Mouse (Mus musculus): ENCODE results near the gene Ramp3. TPM values are rescaled to one million over a fixed set of nuclear protein-coding genes. Genes with fewer than 3 reads are reported as not detected.

The Ramp3 gene
- polyA plus RNA-seq, 1 experiment from 2014 or later = 5.6 TPM

DNA sequence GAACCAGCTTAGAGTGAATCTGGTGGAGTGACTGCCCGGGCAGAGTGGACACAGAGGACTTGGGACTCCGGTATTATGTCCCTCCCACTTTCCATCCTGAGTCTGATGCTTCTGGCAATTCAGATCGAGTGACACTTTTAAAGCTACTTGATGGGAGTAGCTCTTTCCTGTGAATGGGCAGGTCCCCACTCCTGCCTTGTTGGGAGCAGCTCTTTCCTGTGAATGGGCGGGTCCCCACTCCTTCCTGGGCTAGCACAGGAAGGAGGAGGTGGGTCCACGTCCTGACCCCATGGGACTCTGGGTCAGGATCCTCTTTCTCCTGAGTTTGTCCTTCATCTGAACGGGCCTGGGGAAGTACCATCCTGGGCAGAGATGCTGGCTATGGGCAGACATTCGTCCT, 17.1 kb downstream of the Ramp3 start:
- ATAC-seq (replicated peaks; ENCODE audit: insufficient number of reproducible peaks, low FRiP score, low TSS enrichment, low read depth) = no peak
- no peaks in the 10 kb centered on the region for H3K27me3 ChIP-seq (ENCODE audit: control insufficient read depth, insufficient read depth, low read length)
- H3K9me3 ChIP-seq (replicated peaks; ENCODE audit: control insufficient read depth, low read length) = no peaks in the 10 kb centered on the region
- no peak overlapping the region for H3K4me2 ChIP-seq (ENCODE audit: low read depth, low read length)
- no peak for DNase-seq (ENCODE audit: low spot score)
- no peaks in the 10 kb centered on the region for H3K4me1 ChIP-seq (ENCODE audit: control insufficient read depth, insufficient read depth, low read length)
- H3K27ac ChIP-seq (replicated peaks; ENCODE audit: low read depth, low read length) = no peak overlapping the region
- H3K4me3 ChIP-seq (ENCODE audit: low read depth, low read length) = no peak overlapping the region
- WGBS = 62% methylated on average over 7 of the region's 7 CpGs
- H3K9ac ChIP-seq (replicated peaks; ENCODE audit: low read length) = no peak overlapping the region
- no peaks in the 10 kb centered on the region for H3K36me3 ChIP-seq (replicated peaks; ENCODE audit: control insufficient read depth, insufficient read depth, low read depth, low read length)

DNA sequence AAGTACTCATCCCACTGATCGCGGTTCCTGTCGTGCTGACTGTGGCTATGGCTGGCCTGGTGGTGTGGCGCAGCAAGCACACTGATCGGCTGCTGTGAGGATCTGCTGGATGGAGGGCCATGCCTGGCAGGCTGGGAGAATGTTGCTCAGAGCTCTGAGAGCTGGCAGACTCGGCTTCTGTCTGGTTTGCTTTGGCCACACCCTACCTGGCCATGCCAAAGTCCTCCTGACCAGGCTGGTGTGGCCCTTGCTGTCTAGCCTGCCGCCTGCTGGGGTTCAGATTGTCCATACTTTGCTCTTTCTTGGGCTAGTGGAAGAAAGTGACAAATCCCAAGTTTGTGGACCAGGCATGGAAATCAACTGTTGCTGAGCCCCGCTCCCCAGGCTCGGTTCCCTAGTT, 18.3 kb downstream of the Ramp3 start:
- no peaks in the 10 kb centered on the region for H3K27me3 ChIP-seq (ENCODE audit: control insufficient read depth, insufficient read depth, low read length)
- H3K36me3 ChIP-seq (replicated peaks; ENCODE audit: control insufficient read depth, insufficient read depth, low read depth, low read length) = no peaks in the 10 kb centered on the region
- 79% methylated on average over 9 of the region's 9 CpGs for WGBS
- no peak overlapping the region for H3K4me3 ChIP-seq (ENCODE audit: low read depth, low read length)
- H3K9me3 ChIP-seq (replicated peaks; ENCODE audit: control insufficient read depth, low read length) = no peaks in the 10 kb centered on the region
- ATAC-seq (replicated peaks; ENCODE audit: insufficient number of reproducible peaks, low FRiP score, low TSS enrichment, low read depth) (no peak), DNase-seq (ENCODE audit: low spot score) (no peak)
- H3K9ac ChIP-seq (replicated peaks; ENCODE audit: low read length) = no peak overlapping the region
- H3K4me1 ChIP-seq (ENCODE audit: control insufficient read depth, insufficient read depth, low read length) = no peaks in the 10 kb centered on the region
- H3K4me2 ChIP-seq (ENCODE audit: low read depth, low read length) = no peak overlapping the region
- H3K27ac ChIP-seq (replicated peaks; ENCODE audit: low read depth, low read length) = no peak overlapping the region

DNA sequence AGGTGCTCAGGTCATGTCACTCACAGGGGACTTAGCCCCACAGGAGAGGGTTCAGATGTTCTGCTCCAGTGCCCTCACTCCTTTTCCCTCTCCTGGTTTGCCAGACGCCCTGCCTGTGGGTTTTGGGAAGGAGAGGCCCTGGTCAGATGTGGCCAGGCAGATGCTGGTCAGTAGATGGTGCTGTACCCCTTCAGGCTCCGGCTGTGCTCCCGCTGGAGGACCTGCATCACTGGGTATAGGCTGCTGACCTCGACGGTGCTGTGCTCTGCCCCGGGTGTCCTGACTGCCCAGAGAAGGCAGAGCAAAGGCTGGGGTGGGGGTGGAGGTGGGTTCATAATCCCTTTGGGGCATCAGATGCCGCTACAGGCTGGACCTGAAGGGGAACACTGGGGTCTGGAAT, 19.2 kb downstream of the Ramp3 start:
- DNase-seq (ENCODE audit: low spot score) (peak; percentile 24), ATAC-seq (replicated peaks; ENCODE audit: insufficient number of reproducible peaks, low FRiP score, low TSS enrichment, low read depth) (no peak)
- Histone ChIP-seq H3K9ac (replicated peaks; ENCODE audit: low read length) (no peak overlapping the region), H3K27me3 (ENCODE audit: control insufficient read depth, insufficient read depth, low read length) (no peaks in the 10 kb centered on the region), H3K4me3 (ENCODE audit: low read depth, low read length) (no peak overlapping the region), H3K9me3 (replicated peaks; ENCODE audit: control insufficient read depth, low read length) (no peaks in the 10 kb centered on the region), H3K4me1 (ENCODE audit: control insufficient read depth, insufficient read depth, low read length) (no peaks in the 10 kb centered on the region), H3K27ac (replicated peaks; ENCODE audit: low read depth, low read length) (no peak overlapping the region), H3K4me2 (ENCODE audit: low read depth, low read length) (no peak overlapping the region), H3K36me3 (replicated peaks; ENCODE audit: control insufficient read depth, insufficient read depth, low read depth, low read length) (no peaks in the 10 kb centered on the region)
- 12% methylated on average over 6 of the region's 7 CpGs for WGBS

DNA sequence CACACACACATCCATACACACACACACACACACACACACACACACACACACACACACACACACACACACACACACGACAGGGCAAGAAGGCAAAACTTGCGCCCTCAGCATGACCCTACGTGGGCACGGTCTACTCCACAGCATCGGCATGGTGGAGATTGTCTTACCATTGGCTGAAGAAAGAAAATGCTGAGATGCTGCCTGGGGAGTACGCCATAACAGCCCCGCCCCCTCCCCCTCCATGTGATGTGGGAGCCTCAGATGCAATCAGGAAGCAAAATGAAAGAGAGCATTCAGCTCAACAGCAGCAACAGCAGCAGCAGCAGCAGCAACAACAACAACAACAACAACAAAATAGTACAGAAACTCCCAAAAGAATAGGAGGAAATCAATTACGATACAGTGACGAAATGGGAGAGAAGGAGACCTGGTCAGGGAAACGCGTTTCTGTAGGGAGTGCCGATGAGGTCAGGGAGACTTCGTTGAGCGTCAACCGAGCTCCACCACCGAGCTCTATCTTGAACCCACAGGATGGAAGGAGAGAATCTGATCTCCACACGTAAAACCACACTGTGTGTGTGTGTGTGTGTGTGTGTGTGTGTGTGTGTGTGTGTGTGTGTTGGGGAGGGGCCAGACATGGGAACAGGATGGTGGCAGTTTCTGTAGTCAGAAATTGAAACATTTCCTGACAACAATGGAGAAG, 21.5 kb downstream of the Ramp3 start:
- 68% methylated on average over 17 of the region's 17 CpGs for WGBS
- Histone ChIP-seq H3K27ac (replicated peaks; ENCODE audit: low read depth, low read length) (no peak overlapping the region), H3K4me3 (ENCODE audit: low read depth, low read length) (no peak overlapping the region), H3K4me2 (ENCODE audit: low read depth, low read length) (no peak overlapping the region), H3K36me3 (replicated peaks; ENCODE audit: control insufficient read depth, insufficient read depth, low read depth, low read length) (no peaks in the 10 kb centered on the region), H3K27me3 (ENCODE audit: control insufficient read depth, insufficient read depth, low read length) (no peaks in the 10 kb centered on the region), H3K9me3 (replicated peaks; ENCODE audit: control insufficient read depth, low read length) (no peaks in the 10 kb centered on the region), H3K9ac (replicated peaks; ENCODE audit: low read length) (no peak overlapping the region), H3K4me1 (ENCODE audit: control insufficient read depth, insufficient read depth, low read length) (no peaks in the 10 kb centered on the region)
- no peak for ATAC-seq (replicated peaks; ENCODE audit: insufficient number of reproducible peaks, low FRiP score, low TSS enrichment, low read depth)
- DNase-seq (ENCODE audit: low spot score) = no peak

DNA sequence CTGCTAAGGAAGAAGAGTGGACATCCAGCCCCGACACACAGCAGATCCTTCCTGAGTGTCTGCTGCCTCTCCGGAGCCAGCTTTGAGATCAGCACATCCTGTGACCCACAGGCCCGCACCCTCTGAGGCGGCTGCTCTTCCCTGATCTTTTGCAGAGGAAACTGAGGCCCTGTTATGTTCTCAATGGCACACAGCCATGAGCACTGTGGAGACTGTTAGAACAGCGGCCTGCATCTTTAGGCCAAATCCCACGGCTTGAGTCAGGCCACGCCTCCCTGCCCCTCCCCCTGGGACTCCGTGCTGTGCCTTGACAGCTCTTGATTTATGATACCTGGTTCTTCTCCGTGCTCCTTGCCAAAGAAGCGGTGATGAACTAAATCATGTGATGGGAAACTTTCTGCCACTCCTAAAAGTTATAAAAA, 22.1 kb downstream of the Ramp3 start:
- Histone ChIP-seq H3K27ac (replicated peaks; ENCODE audit: low read depth, low read length) (no peak overlapping the region), H3K27me3 (ENCODE audit: control insufficient read depth, insufficient read depth, low read length) (no peaks in the 10 kb centered on the region), H3K4me3 (ENCODE audit: low read depth, low read length) (no peak overlapping the region), H3K36me3 (replicated peaks; ENCODE audit: control insufficient read depth, insufficient read depth, low read depth, low read length) (no peaks in the 10 kb centered on the region), H3K9ac (replicated peaks; ENCODE audit: low read length) (no peak overlapping the region), H3K4me1 (ENCODE audit: control insufficient read depth, insufficient read depth, low read length) (no peaks in the 10 kb centered on the region), H3K4me2 (ENCODE audit: low read depth, low read length) (no peak overlapping the region), H3K9me3 (replicated peaks; ENCODE audit: control insufficient read depth, low read length) (no peaks in the 10 kb centered on the region)
- WGBS = 42% methylated on average over 10 of the region's 10 CpGs
- no peak for ATAC-seq (replicated peaks; ENCODE audit: insufficient number of reproducible peaks, low FRiP score, low TSS enrichment, low read depth)
- peak; percentile 38 for DNase-seq (ENCODE audit: low spot score)

DNA sequence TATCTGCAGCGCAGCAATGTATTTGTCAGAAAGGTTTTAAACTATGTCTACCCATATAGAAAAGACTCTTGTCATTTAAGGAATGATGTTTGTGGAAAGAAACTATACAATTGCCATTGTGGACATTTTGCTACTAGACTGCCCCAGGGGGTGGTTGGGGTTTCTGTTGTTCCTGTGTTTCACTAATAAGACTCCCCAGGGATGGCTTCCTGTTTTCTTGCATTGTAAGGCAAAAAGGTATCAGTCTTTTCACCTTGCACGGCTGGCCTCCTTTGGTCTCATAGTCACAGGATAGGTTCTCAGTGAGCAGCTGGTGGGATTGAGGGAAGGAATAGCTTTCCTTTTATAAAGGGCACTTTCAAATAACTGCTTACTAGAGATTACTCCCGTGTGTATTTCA, 26.4 kb downstream of the Ramp3 start:
- ATAC-seq (replicated peaks; ENCODE audit: insufficient number of reproducible peaks, low FRiP score, low TSS enrichment, low read depth) (no peak), DNase-seq (ENCODE audit: low spot score) (no peak)
- Histone ChIP-seq H3K27me3 (ENCODE audit: control insufficient read depth, insufficient read depth, low read length) (no peaks in the 10 kb centered on the region), H3K9ac (replicated peaks; ENCODE audit: low read length) (no peak overlapping the region), H3K4me2 (ENCODE audit: low read depth, low read length) (no peak overlapping the region), H3K36me3 (replicated peaks; ENCODE audit: control insufficient read depth, insufficient read depth, low read depth, low read length) (no peaks in the 10 kb centered on the region), H3K4me1 (ENCODE audit: control insufficient read depth, insufficient read depth, low read length) (no peaks in the 10 kb centered on the region), H3K4me3 (ENCODE audit: low read depth, low read length) (no peak overlapping the region), H3K27ac (replicated peaks; ENCODE audit: low read depth, low read length) (no peak overlapping the region), H3K9me3 (replicated peaks; ENCODE audit: control insufficient read depth, low read length) (no peaks in the 10 kb centered on the region)
- 63% methylated on average over 3 of the region's 3 CpGs for WGBS

DNA sequence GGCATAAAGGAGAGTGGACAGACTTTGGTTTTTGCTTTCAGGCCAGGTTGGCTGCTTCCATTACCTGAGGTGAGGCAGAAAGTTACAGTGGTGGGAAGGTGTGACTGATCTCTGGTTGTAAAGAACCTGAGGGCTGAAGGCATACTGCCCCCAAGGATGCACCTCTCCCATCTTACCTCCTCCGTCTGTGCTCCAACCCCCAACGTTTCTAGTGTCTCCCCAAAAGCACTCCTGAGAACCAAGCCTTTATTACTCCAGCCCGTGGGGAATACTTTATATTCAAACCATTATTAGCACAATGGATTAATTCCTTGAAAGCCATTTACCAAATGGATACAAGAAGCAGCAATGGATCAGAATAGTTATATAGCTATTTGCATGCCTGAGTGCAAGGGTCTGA, 30.6 kb downstream of the Ramp3 start:
- H3K27ac ChIP-seq (replicated peaks; ENCODE audit: low read depth, low read length) = no peak overlapping the region
- no peak overlapping the region for H3K4me3 ChIP-seq (ENCODE audit: low read depth, low read length)
- H3K9me3 ChIP-seq (replicated peaks; ENCODE audit: control insufficient read depth, low read length) = no peaks in the 10 kb centered on the region
- H3K27me3 ChIP-seq (ENCODE audit: control insufficient read depth, insufficient read depth, low read length) = no peaks in the 10 kb centered on the region
- ATAC-seq (replicated peaks; ENCODE audit: insufficient number of reproducible peaks, low FRiP score, low TSS enrichment, low read depth) (no peak), DNase-seq (ENCODE audit: low spot score) (no peak)
- no peaks in the 10 kb centered on the region for H3K4me1 ChIP-seq (ENCODE audit: control insufficient read depth, insufficient read depth, low read length)
- H3K4me2 ChIP-seq (ENCODE audit: low read depth, low read length) = no peak overlapping the region
- H3K9ac ChIP-seq (replicated peaks; ENCODE audit: low read length) = no peak overlapping the region
- no peaks in the 10 kb centered on the region for H3K36me3 ChIP-seq (replicated peaks; ENCODE audit: control insufficient read depth, insufficient read depth, low read depth, low read length)
- WGBS = 77% methylated on average over 3 of the region's 3 CpGs

DNA sequence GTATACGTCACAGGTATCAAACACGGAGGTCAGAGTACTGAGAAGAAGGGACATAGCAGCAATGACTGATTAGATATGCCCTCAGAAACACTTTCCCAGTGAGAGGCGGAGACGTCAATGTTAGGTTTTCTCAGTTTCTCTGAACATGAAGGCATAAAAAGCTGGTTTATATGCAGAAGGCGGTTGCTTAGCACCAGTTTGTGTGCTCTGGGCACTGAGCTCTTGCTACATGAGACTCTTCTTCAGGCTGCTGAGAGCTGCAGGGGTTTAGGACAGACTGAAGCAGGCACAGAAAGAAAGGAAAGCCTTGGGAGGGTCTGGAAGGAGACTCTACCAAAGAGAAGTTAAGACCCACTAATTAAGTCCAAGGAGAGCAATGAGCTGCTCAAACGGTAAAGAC, 34.0 kb downstream of the Ramp3 start:
- DNase-seq (ENCODE audit: low spot score) = no peak
- no peaks in the 10 kb centered on the region for H3K27me3 ChIP-seq (ENCODE audit: control insufficient read depth, insufficient read depth, low read length)
- H3K4me3 ChIP-seq (ENCODE audit: low read depth, low read length) = no peak overlapping the region
- no peak for ATAC-seq (replicated peaks; ENCODE audit: insufficient number of reproducible peaks, low FRiP score, low TSS enrichment, low read depth)
- H3K27ac ChIP-seq (replicated peaks; ENCODE audit: low read depth, low read length) = no peak overlapping the region
- H3K9ac ChIP-seq (replicated peaks; ENCODE audit: low read length) = no peak overlapping the region
- WGBS = 76% methylated on average over 6 of the region's 6 CpGs
- no peaks in the 10 kb centered on the region for H3K36me3 ChIP-seq (replicated peaks; ENCODE audit: control insufficient read depth, insufficient read depth, low read depth, low read length)
- H3K4me2 ChIP-seq (ENCODE audit: low read depth, low read length) = no peak overlapping the region
- no peaks in the 10 kb centered on the region for H3K4me1 ChIP-seq (ENCODE audit: control insufficient read depth, insufficient read depth, low read length)
- H3K9me3 ChIP-seq (replicated peaks; ENCODE audit: control insufficient read depth, low read length) = no peaks in the 10 kb centered on the region

All from embryonic facial prominence, embryonic 11.5 days (tissue).